Mouse (Mus musculus) intestine, postnatal 0 days (tissue): ENCODE measurements around the gene Ptpn13. TPM values are rescaled to one million over a fixed set of nuclear protein-coding genes. Genes with fewer than 3 reads are reported as not detected.

Experiments
- ATAC-seq: fragments of 200-750 bp; cut with Nextera tagmentation; 2 replicates; pipeline ENCODE4 v1.8.0; 2017; ENCODE audit warnings: mild to moderate bottlenecking, moderate TSS enrichment, moderate library complexity
- H3K27ac ChIP-seq: fragments of 300-500 bp; sonication (generic); 2 replicates; pipeline ENCODE4 v1.5.1; 2014; ENCODE audit warnings: mild to moderate bottlenecking, low read depth, low read length, moderate library complexity
- H3K27me3 ChIP-seq: fragments of 300-500 bp; sonication (generic); replicated peaks from 2 replicates; pipeline ENCODE4 v1.6.1; 2014; ENCODE audit warnings: low read length, mixed read lengths; ENCODE audit not compliant: control insufficient read depth, insufficient read depth
- H3K36me3 ChIP-seq: fragments of 300-500 bp; sonication (generic); 2 replicates; pipeline ENCODE4 v1.6.1; 2014; ENCODE audit warnings: mild to moderate bottlenecking, moderate library complexity; ENCODE audit not compliant: control insufficient read depth, insufficient read depth
- H3K4me1 ChIP-seq: fragments of 300-500 bp; sonication (generic); replicated peaks from 2 replicates; pipeline ENCODE4 v1.6.1; 2014; ENCODE audit warnings: antibody characterized with exemption, low read length, mixed read lengths; ENCODE audit not compliant: control insufficient read depth, insufficient read depth
- H3K4me2 ChIP-seq: fragments of 300-500 bp; sonication (generic); replicated peaks from 2 replicates; pipeline ENCODE4 v1.6.1; 2014; ENCODE audit warnings: low read depth, mild to moderate bottlenecking, moderate library complexity
- H3K4me3 ChIP-seq: fragments of 300-500 bp; sonication (generic); 2 replicates; pipeline ENCODE4 v1.5.1; 2014; ENCODE audit warnings: low read depth, low read length
- H3K9ac ChIP-seq: fragments of 300-500 bp; sonication (generic); 2 replicates; pipeline ENCODE4 v1.6.1; 2014; ENCODE audit warnings: mild to moderate bottlenecking, low read depth, low read length
- H3K9me3 ChIP-seq: fragments of 300-500 bp; sonication (generic); 2 replicates; pipeline ENCODE4 v1.6.1; 2016; ENCODE audit warnings: mixed run types; ENCODE audit not compliant: control insufficient read depth
- CTCF ChIP-seq: sonication (generic); IDR thresholded peaks from 2 replicates; pipeline ENCODE4 v1.5.1; 2016; ENCODE audit warnings: low read depth, mild to moderate bottlenecking, control low read depth, antibody characterized with exemption, moderate library complexity
- WGBS: fragments of 180-500 bp; shearing (Covaris S2); extraction: QIAGEN DNeasy Blood & Tissue Kit; methylation state at CpG from one replicate; pipeline ENCODE4 v1.1.7; 2014; 5-methylcytosine and 5-hydroxymethylcytosine counted together
- polyA plus RNA-seq: library from polyadenylated mRNA; unstranded; fragments of >200 nt; fragmentation: Nextera tagmentation; extraction: Ambion mirVana; gene quantifications from 2 replicates; pipeline ENCODE4 v1.2.1, GENCODE M21; 2015

The Ptpn13 gene
- polyA plus RNA-seq, 1 experiment from 2014 or later = 0.90 TPM

DNA sequence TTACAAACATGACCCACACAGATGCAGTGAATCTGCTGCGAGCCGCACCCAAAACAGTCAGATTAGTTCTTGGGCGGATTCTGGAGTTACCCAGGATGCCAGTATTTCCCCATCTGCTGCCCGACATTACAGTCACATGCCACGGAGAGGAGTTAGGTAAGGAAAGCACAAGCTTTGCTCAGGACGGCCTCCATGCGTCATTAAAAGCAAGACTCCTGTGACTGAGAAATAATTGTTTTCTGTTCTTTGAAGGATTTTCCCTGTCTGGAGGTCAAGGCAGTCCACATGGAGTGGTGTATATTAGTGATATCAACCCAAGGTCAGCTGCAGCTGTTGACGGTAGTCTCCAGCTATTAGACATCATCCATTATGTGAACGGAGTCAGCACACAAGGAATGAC is 144.5 kb downstream of the Ptpn13 start:
- TF ChIP-seq CTCF = no peak
- no peak overlapping the region for H3K27ac ChIP-seq
- H3K4me1 ChIP-seq = no peaks in the 10 kb centered on the region
- no peaks in the 10 kb centered on the region for H3K36me3 ChIP-seq
- no peak overlapping the region for H3K9ac ChIP-seq
- no peak for ATAC-seq
- no peaks in the 10 kb centered on the region for H3K9me3 ChIP-seq
- no peak overlapping the region for H3K4me3 ChIP-seq
- WGBS = 85% methylated on average over 9 of the region's 9 CpGs
- H3K4me2 ChIP-seq = no peak overlapping the region
- no peaks in the 10 kb centered on the region for H3K27me3 ChIP-seq

DNA sequence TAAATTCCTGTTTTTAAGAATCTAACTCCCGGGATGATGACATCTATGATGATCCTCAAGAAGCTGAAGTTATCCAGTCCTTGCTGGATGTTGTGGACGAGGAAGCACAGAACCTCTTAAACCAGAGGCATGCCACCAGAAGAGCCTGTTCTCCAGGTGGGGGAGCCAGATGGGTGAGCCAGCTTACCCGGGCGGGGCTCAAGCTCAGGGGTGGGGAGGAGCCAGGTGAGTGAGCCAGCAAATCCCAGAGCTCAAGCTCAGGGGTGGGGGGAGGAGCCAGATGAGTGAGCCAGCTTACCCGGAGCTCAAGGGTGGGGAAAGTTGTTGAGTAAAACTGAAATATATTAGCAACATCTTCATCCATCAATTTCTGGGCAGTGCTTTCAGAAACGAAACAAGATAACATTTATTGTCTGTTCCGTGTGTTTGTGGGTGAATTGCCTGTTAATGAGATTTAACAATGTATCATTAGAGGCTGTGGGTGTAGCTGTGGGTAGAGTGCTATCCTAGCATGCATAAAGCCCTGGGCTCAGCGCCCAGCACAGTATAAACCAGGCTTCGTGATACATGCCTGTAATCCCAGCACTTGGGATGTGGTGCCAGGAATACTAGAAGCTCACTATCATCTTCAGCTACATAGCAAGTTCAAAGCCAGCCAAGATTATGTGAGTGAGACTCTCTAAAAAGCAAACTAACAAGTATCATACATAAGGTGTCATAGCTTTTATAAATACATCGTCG is 154.9 kb downstream of the Ptpn13 start:
- no peak overlapping the region for H3K9ac ChIP-seq
- peak; percentile 18; the same call in 1 of the 2 replicates for TF ChIP-seq CTCF
- no peaks in the 10 kb centered on the region for H3K27me3 ChIP-seq
- H3K27ac ChIP-seq = no peak overlapping the region
- H3K36me3 ChIP-seq = no peaks in the 10 kb centered on the region
- no peaks in the 10 kb centered on the region for H3K4me1 ChIP-seq
- peak; percentile 64 for ATAC-seq
- no peak overlapping the region for H3K4me3 ChIP-seq
- 60% methylated on average over 11 of the region's 11 CpGs for WGBS
- H3K9me3 ChIP-seq = no peaks in the 10 kb centered on the region
- H3K4me2 ChIP-seq = no peak overlapping the region

DNA sequence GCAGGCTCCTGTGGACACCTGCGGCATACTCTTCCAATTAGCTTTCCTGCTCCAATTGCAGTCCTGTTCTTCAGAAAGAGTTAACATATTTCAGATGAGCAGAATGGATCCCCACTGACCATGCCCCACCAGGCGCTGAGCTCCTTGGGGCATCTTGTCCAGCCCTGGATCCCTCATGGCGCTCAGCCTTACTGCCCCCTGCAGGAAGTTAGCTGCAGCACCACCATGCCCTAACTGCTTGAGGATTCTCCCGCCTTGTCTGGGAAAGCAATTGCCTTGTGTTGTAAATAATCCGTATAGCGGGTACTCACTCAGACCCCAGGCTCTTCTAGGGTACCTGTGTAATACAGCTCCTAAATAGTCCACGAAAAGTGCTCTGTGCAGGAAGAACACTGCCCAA is 162.2 kb downstream of the Ptpn13 start:
- Histone ChIP-seq H3K36me3 (no peaks in the 10 kb centered on the region; the same call in 1 of the 2 replicates), H3K4me3 (no peak overlapping the region), H3K4me1 (no peaks in the 10 kb centered on the region), H3K9ac (no peak overlapping the region), H3K27me3 (no peaks in the 10 kb centered on the region), H3K9me3 (no peaks in the 10 kb centered on the region), H3K4me2 (no peak overlapping the region), H3K27ac (no peak overlapping the region)
- peak; percentile 67 for TF ChIP-seq CTCF
- ATAC-seq = no peak
- WGBS = 76% methylated on average over 7 of the region's 7 CpGs

DNA sequence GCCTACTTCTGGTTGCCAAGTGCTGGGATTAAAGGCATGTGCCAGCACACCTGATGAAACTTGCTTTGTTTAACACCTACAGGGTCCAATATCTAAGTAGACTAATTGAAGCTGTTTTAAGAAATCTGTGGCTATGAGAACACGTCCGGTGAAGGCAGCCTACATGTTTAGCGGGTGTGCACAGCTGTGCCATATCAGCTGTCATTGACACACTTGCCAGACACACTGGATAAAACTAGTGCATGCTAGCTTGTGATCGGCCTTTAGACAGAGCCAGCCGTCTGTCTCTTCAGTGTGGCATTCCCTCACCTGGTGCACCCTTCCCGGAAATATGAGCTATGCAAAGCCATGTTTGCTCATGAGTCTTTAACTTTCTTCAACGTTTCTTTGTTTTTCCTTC is 166.9 kb downstream of the Ptpn13 start:
- no peak for TF ChIP-seq CTCF
- Histone ChIP-seq H3K4me3 (no peak overlapping the region), H3K4me2 (no peak overlapping the region), H3K9ac (no peak overlapping the region), H3K36me3 (no peaks in the 10 kb centered on the region), H3K27ac (no peak overlapping the region), H3K4me1 (no peaks in the 10 kb centered on the region), H3K27me3 (no peaks in the 10 kb centered on the region), H3K9me3 (no peaks in the 10 kb centered on the region)
- no peak for ATAC-seq
- 72% methylated on average over 7 of the region's 7 CpGs for WGBS

DNA sequence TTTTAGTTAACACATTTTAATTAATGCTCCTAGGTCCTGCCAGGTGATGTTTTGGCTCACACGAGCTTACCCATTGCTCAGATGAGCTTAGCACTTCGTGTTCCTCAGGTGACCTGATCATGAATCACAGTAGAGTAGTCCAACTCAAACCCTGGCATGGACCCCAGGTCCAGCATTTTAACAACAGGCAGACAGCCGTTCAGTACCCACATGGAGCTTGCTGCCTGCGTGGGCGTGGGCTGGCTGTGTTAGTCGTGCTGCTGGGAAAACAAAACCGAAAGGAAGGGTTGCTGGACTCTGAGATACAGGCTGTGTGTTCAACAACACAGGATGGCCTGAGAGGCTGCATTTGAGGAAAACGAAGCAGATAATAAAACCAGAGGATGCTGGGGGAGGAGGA is 167.7 kb downstream of the Ptpn13 start:
- H3K27ac ChIP-seq = no peak overlapping the region
- WGBS = 68% methylated on average over 8 of the region's 8 CpGs
- ATAC-seq = no peak
- H3K27me3 ChIP-seq = no peaks in the 10 kb centered on the region
- no peaks in the 10 kb centered on the region for H3K36me3 ChIP-seq
- H3K9ac ChIP-seq = no peak overlapping the region
- no peak overlapping the region for H3K4me3 ChIP-seq
- no peaks in the 10 kb centered on the region for H3K9me3 ChIP-seq
- no peak for TF ChIP-seq CTCF
- no peak overlapping the region for H3K4me2 ChIP-seq
- no peaks in the 10 kb centered on the region for H3K4me1 ChIP-seq

DNA sequence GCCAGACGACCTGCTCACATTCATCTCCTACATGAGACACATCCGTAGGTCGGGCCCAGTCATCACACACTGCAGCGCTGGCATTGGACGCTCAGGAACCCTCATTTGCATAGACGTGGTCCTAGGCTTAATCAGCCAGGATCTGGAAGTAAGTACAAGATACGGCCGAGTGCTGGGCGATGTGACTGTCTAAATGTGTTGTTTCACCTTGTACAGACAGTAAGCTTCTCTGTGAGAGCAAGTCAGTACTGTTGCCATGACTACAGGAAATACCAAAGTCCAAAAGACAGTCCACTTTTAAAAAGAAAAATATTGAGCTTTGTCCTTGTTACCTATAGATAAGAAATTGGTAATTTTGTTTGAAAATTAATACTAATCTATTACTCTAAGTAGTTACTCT is 168.6 kb downstream of the Ptpn13 start:
- H3K9me3 ChIP-seq = no peaks in the 10 kb centered on the region
- WGBS = 84% methylated on average over 9 of the region's 9 CpGs

More for the DNA sequence above, 168.6 kb downstream of the Ptpn13 start:
- Histone ChIP-seq H3K4me2 (no peak overlapping the region), H3K4me1 (no peaks in the 10 kb centered on the region), H3K36me3 (no peaks in the 10 kb centered on the region), H3K4me3 (no peak overlapping the region), H3K9ac (no peak overlapping the region), H3K27me3 (no peaks in the 10 kb centered on the region), H3K27ac (no peak overlapping the region)
- TF ChIP-seq CTCF = no peak
- no peak for ATAC-seq
